Mouse (Mus musculus) frontal cortex, adult 2 months (tissue): ENCODE data around the gene Agt. TPM values are rescaled to one million over a fixed set of nuclear protein-coding genes. Genes with fewer than 3 reads are reported as not detected.

Experiments
- DNase-seq, 2 experiments: peaks; one replicate each; pipeline ENCODE4 v3.0.0; 2022; ENCODE audit warnings: low spot score in 1 of 2; ENCODE audit errors: extremely low spot score in 1 of 2
- polyA plus RNA-seq: library from polyadenylated mRNA; depleted of rRNA; stranded (reverse); fragments of >200 nt; gene quantifications from 2 replicates; pipeline ENCODE4 v1.2.3, GENCODE M21; 2012; rRNA removed

Agt gene
- polyA plus RNA-seq = 18.1 and 20.1 TPM in 2 replicates

- DNase-seq = no peak
Observed at GRCm38 (mm10) chr8:124569593-124569992, at the start of gene Agt. Gene Agt, minus strand, starts transcription at chr8:124569706.

- no peak for DNase-seq
Observed at GRCm38 (mm10) chr8:124618252-124618651, 48.7 kb upstream of the Agt start.

- DNase-seq = peak; percentile 64 to 95
Observed at GRCm38 (mm10) chr8:124617266-124617869, 47.9 kb upstream of the Agt start.

GRCm38 (mm10) chr8:124614325-124614724, 44.8 kb upstream of the Agt start:
- no peak for DNase-seq

GRCm38 (mm10) chr8:124608972-124609353, 39.5 kb upstream of the Agt start:
- DNase-seq = no peak

- peak in 1 of 2 experiments; percentile 39 for DNase-seq
Observed at GRCm38 (mm10) chr8:124608239-124608971, 38.9 kb upstream of the Agt start.

GRCm38 (mm10) chr8:124604066-124604465, 34.6 kb upstream of the Agt start:
- no peak for DNase-seq

- no peak for DNase-seq
Observed at GRCm38 (mm10) chr8:124589393-124589792, 19.9 kb upstream of the Agt start.

- DNase-seq = no peak
Observed at GRCm38 (mm10) chr8:124586556-124586955, 17.1 kb upstream of the Agt start.

- DNase-seq = no peak
Observed at GRCm38 (mm10) chr8:124585718-124586425, 16.4 kb upstream of the Agt start.

GRCm38 (mm10) chr8:124576751-124577150, 7.2 kb upstream of the Agt start:
- DNase-seq = no peak

- no peak for DNase-seq
Observed at GRCm38 (mm10) chr8:124575811-124576210, 6.3 kb upstream of the Agt start, which contains the start of gene Capn9. Gene Capn9, plus strand, starts transcription at chr8:124576111.

GRCm38 (mm10) chr8:124573552-124574340, 4.2 kb upstream of the Agt start:
- peak; percentile 84 to 97 for DNase-seq

GRCm38 (mm10) chr8:124572430-124572775, 2.9 kb upstream of the Agt start:
- no peak for DNase-seq

- no peak for DNase-seq
Observed at GRCm38 (mm10) chr8:124571732-124572429, 2.4 kb upstream of the Agt start.

GRCm38 (mm10) chr8:124569100-124569499, 406 bp downstream of the Agt start:
- peak in 1 of 2 experiments; percentile 58 for DNase-seq

- DNase-seq = no peak
Observed at GRCm38 (mm10) chr8:124567584-124567983, 1.9 kb downstream of the Agt start.

- no peak for DNase-seq
Observed at GRCm38 (mm10) chr8:124567126-124567525, 2.4 kb downstream of the Agt start.

GRCm38 (mm10) chr8:124557476-124557875, 12.0 kb downstream of the Agt start:
- DNase-seq = no peak

- peak; percentile 53 to 65 for DNase-seq
Observed at GRCm38 (mm10) chr8:124556658-124557057, 12.8 kb downstream of the Agt start.
